In genomic region chr14:25708917-25709316, GRCm38 (mm10) we compare ENCODE assay signal across 8 mouse cellular contexts. TPM values are rescaled to one million over a fixed set of nuclear protein-coding genes. Genes with fewer than 3 reads are reported as not detected.
DNase-seq lines count a peak whose midpoint lies in the region; ATAC-seq and TF ChIP-seq lines count a peak whose summit lies in the region.

No protein-coding gene starts in this region.

- H3K4me3 ChIP-seq in layer of hippocampus, adult 2 months: no peak overlapping the region

- ATAC-seq in frontal cortex, adult (ENCODE audit: low TSS enrichment): no peak

- intact Hi-C loops in heart, postnatal 14 days (cut with DNase I): no loop called here

- no peak for TF ChIP-seq CTCF in layer of hippocampus, adult 2 months (conservative IDR thresholded peaks at IDR 0.05)

- no peak for DNase-seq in layer of hippocampus, adult 2 months (ENCODE audit: low spot score in 2 of 2)
- DNase-seq in layer of hippocampus, postnatal 14 days (ENCODE audit: low spot score in 2 of 2): no peak
- DNase-seq in gastrocnemius, postnatal 10 days: peak; percentile 48
- DNase-seq in heart, postnatal 14 days: peak; percentile 65 to 66
- peak; percentile 86 for DNase-seq in skeletal muscle tissue, adult 2 months (ENCODE audit: low read depth, low spot score)
- DNase-seq in frontal cortex, postnatal 25 days (ENCODE audit: low spot score in 2 of 2): no peak
- DNase-seq in right cerebral cortex, postnatal 14 days: no peak

- 0 out of 2 replicates have a peak overlapping the region, but pooled peaks have one; percentile 28 for H3K27ac ChIP-seq in layer of hippocampus, adult 2 months

RNA-seq across cellular contexts. Expression of gene Ppif, which starts 15.0 kb away (rescaled TPM):
- 10 to 100 TPM; 27.4 to 34.2 TPM for total RNA-seq in layer of hippocampus, adult 2 months (2021)
- total RNA-seq in layer of hippocampus, postnatal 14 days (2021): 10 to 100 TPM; 27.6 to 27.7 TPM
- total RNA-seq in gastrocnemius, postnatal 10 days (2021): 10 to 100 TPM; 35.7 to 39.2 TPM
- total RNA-seq in heart, postnatal 14 days (2021): 100 to 1,000 TPM; 238 to 261 TPM

RNA-seq across cellular contexts. Expression of gene Zcchc24, which starts 59.9 kb away (rescaled TPM):
- 10 to 100 TPM; 56.4 to 58.5 TPM for total RNA-seq in layer of hippocampus, adult 2 months (2021)
- 10 to 100 TPM; 60.4 to 63.5 TPM for total RNA-seq in layer of hippocampus, postnatal 14 days (2021)
- total RNA-seq in gastrocnemius, postnatal 10 days (2021): 10 to 100 TPM; 65.9 to 66.6 TPM
- total RNA-seq in heart, postnatal 14 days (2021): 10 to 100 TPM; 47.6 to 48.3 TPM

Comparison
In these comparisons a context has a peak if more than half of its experiments do, and no peak if none do; other contexts are left out.
1. DNase-seq: peak in gastrocnemius, postnatal 10 days (single experiment), heart, postnatal 14 days (2 of 2) and skeletal muscle tissue, adult 2 months (single experiment); none in layer of hippocampus, adult 2 months (0 of 2), layer of hippocampus, postnatal 14 days (0 of 2), frontal cortex, postnatal 25 days (0 of 2) and right cerebral cortex, postnatal 14 days (single experiment).
2. RNA of gene Ppif, which starts 15.0 kb away (total RNA-seq): 238 to 261 TPM in heart, postnatal 14 days; 35.7 to 39.2 TPM in gastrocnemius, postnatal 10 days, 27.4 to 34.2 TPM in layer of hippocampus, adult 2 months and 27.6 to 27.7 TPM in layer of hippocampus, postnatal 14 days; every median in the first group is over 4 times any median in the second.